In the genomic region with DNA sequence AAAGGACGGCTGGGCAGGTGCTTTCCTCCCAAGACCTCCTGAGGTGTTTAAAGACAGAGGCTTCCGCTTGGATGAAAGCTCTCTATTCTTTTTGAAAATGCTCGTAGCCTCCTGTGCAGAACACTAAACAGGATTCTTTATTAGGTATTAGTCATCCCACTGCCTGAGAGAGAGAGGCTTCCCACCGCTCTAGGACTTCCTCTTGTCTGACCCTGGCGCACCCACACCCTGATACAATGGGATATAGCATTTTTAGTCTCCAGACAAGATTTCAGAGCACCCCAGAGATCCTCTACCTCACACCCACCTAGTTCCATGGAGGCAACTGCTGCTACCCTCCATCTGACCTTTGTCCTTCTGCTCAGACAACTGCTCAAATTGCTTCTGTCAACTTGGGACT, we compare ENCODE assay signal across 15 mouse cellular contexts.
"Had no signal": no experiment of that assay in that cellular context is flagged by ENCODE, and none has a peak within 500 bp of the region (broad histone marks: within the 10 kb centered on the region; RNA-seq: fewer than 3 reads in every experiment).

No protein-coding gene starts in this region.

- H3K4me1 ChIP-seq: limb, embryonic 12.5 days; liver, embryonic 13.5 days; lung, embryonic 15.5 days; megakaryocyte, embryonic 14.5 days; midbrain, embryonic 12.5 days; neural tube, embryonic 15.5 days; stomach, embryonic 15.5 days had no signal

- H3K4me2 ChIP-seq: limb, embryonic 12.5 days; liver, embryonic 13.5 days; lung, embryonic 15.5 days; midbrain, embryonic 12.5 days; neural tube, embryonic 15.5 days; stomach, embryonic 15.5 days had no signal

- H3K4me3 ChIP-seq: limb, embryonic 12.5 days; liver, embryonic 13.5 days; lung, embryonic 15.5 days; megakaryocyte, embryonic 14.5 days; midbrain, embryonic 12.5 days; myocyte; neural tube, embryonic 15.5 days; stomach, embryonic 15.5 days had no signal

- DNase-seq: kidney, adult 9 months; kidney, postnatal 36 days; liver; liver, embryonic 13.5 days; liver, postnatal 0 days; lung, postnatal 14 days had no signal

- H3K9me3 ChIP-seq: lung, embryonic 15.5 days; midbrain, embryonic 12.5 days; neural tube, embryonic 15.5 days; stomach, embryonic 15.5 days had no signal

- ATAC-seq: liver, postnatal 0 days had no signal

- H3K27me3 ChIP-seq: limb, embryonic 12.5 days; liver, embryonic 13.5 days; lung, embryonic 15.5 days; megakaryocyte, embryonic 14.5 days; midbrain, embryonic 12.5 days; neural tube, embryonic 15.5 days; stomach, embryonic 15.5 days had no signal

- H3K36me3 ChIP-seq: limb, embryonic 12.5 days; liver, embryonic 13.5 days; lung, embryonic 15.5 days; midbrain, embryonic 12.5 days; neural tube, embryonic 15.5 days; stomach, embryonic 15.5 days had no signal

- H3K27ac ChIP-seq: kidney, postnatal 0 days; limb, embryonic 12.5 days; liver, embryonic 13.5 days; lung, embryonic 15.5 days; macrophage; midbrain, embryonic 12.5 days; neural tube, embryonic 15.5 days; stomach, embryonic 15.5 days had no signal

- H3K9ac ChIP-seq: limb, embryonic 12.5 days; liver, embryonic 13.5 days; liver, postnatal 0 days; lung, embryonic 15.5 days; midbrain, embryonic 12.5 days; neural tube, embryonic 15.5 days; stomach, embryonic 15.5 days had no signal
